Mouse (Mus musculus) adrenal gland (tissue): ENCODE results near the gene 1810009A15Rik.

Experiments
- intact Hi-C: fragments of 180-260 bp; cut with DNase I; formaldehyde crosslinking; loops from one replicate; pipeline ENCODE4 v1.15.1; 2025
- microRNA-seq, 2 experiments: library from miRNA; unstranded; fragments of <30 nt; microRNA quantifications; one replicate each; pipeline ENCODE4; 2019

1810009A15Rik gene

GRCm38 (mm10) chr19:8919000-8919399, 30.3 kb downstream of the 1810009A15Rik start:
- intact Hi-C loops = no loop called here

- intact Hi-C loops = no loop called here
Measured at GRCm38 (mm10) chr19:8919684-8920072, 31.0 kb downstream of the 1810009A15Rik start.

- intact Hi-C loops = no loop called here
Measured at GRCm38 (mm10) chr19:8920073-8920736, 31.6 kb downstream of the 1810009A15Rik start, which contains the start of gene B3gat3. Gene B3gat3 (plus strand): TSS chr19:8920374.

- intact Hi-C loops = no loop called here
Measured at GRCm38 (mm10) chr19:8920836-8921291, 32.2 kb downstream of the 1810009A15Rik start.

GRCm38 (mm10) chr19:8921741-8922140, 33.1 kb downstream of the 1810009A15Rik start:
- intact Hi-C loops = no loop called here

- intact Hi-C loops = no loop called here
Measured at GRCm38 (mm10) chr19:8926766-8927165, 38.1 kb downstream of the 1810009A15Rik start.

GRCm38 (mm10) chr19:8927891-8928525, 39.4 kb downstream of the 1810009A15Rik start:
- intact Hi-C loops = no loop called here

- intact Hi-C loops = no loop called here
Measured at GRCm38 (mm10) chr19:8928689-8929223, 40.1 kb downstream of the 1810009A15Rik start.

- intact Hi-C loops = no loop called here
Measured at GRCm38 (mm10) chr19:8929224-8930088, 40.8 kb downstream of the 1810009A15Rik start, which contains the start of the genes Rom1 and Eml3. Gene Rom1 (minus strand): TSS chr19:8929356. Gene Eml3 (plus strand): TSS chr19:8929552.

- intact Hi-C loops = no loop called here
Measured at GRCm38 (mm10) chr19:8930117-8930516, 41.5 kb downstream of the 1810009A15Rik start.

- intact Hi-C loops = no loop called here
Measured at GRCm38 (mm10) chr19:8930771-8931170, 42.1 kb downstream of the 1810009A15Rik start.

GRCm38 (mm10) chr19:8936736-8937135, 48.1 kb downstream of the 1810009A15Rik start:
- intact Hi-C loops = loop anchor here (5.0 kb wide), 1 partner anchor 39 kb away; the partner anchor contains the start of gene Ganab

Small RNA genes within 50 kb of the gene (microRNA-seq; reads per million reads assigned to microRNA genes)
- gene Mir5136 = 0.11 to 0.86 reads per million in 2 experiments
